Mouse (Mus musculus) ES-E14 (cell line): ENCODE data around the gene C1ql4.

Source experiments
- CHD2 ChIP-seq: IDR thresholded peaks from 2 replicates; pipeline ENCODE4 v1.6.1; 2014; ENCODE audit warnings: mild to moderate bottlenecking, low read depth, low read length, inconsistent platforms
- MAFK ChIP-seq: IDR thresholded peaks from 2 replicates; pipeline ENCODE4 v1.6.1; 2014; ENCODE audit warnings: mild to moderate bottlenecking, low read depth, low read length, inconsistent platforms; ENCODE audit not compliant: insufficient read depth
- ZC3H11A ChIP-seq: IDR thresholded peaks from 2 replicates; pipeline ENCODE4 v1.6.1; 2012; ENCODE audit warnings: low read depth, mild to moderate bottlenecking, inconsistent platforms, low read length, borderline replicate concordance
- ZNF384 ChIP-seq: IDR thresholded peaks from 2 replicates; pipeline ENCODE4 v1.6.1; 2012; ENCODE audit warnings: low read depth, low read length, inconsistent platforms

DNA sequence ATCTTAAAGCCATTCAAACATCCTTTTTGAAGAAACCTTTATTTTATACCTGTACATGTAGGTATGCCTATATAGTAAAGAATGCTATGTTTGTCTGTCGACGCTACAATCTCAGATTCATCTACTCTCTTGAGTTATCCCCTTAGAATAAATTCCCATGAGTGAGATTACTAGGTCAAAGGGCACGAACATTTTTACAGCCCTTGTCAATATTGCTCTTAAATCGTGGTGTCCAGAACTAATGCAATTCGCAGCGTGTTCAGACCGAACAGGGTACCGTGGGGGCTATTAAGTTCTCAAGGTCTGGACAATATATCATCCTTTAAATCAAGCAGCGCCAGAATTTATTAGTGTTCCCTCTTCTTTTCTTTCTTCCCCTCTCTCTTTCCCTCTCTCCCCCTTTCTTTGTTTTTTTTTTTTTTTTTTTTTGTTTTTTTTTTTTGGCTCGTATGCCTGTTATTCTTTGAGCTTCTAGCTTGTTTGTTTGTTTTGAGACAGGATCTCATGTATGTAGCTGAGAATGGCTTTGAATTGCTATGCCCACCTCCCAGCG lies 25.3 kb upstream of the C1ql4 start:
- TF ChIP-seq ZC3H11A (no peak), ZNF384 (peak; percentile 54; the same call in 1 of the 2 replicates), MAFK (no peak), CHD2 (no peak)
